Mouse (Mus musculus): ENCODE measurements at regions not wholly inside any gene's neighbourhood (a gene's known extent, or its start where the extent isn't known, plus 50 kb on each side); places are given as distances from the start of the nearest gene placed in this dataset.

GRCm38 (mm10) chr3:115622920-115623319 is 92.0 kb downstream of the S1pr1 start:
- 97% methylated on average over 3 of the region's 3 CpGs for WGBS
- Histone ChIP-seq H3K4me1 (replicated peaks; ENCODE audit: control insufficient read depth, insufficient read depth, low read length) (no peaks in the 10 kb centered on the region), H3K36me3 (ENCODE audit: control insufficient read depth, insufficient read depth, low read length) (no peaks in the 10 kb centered on the region), H3K4me3 (ENCODE audit: control insufficient read depth, insufficient read depth, low read length) (no peak overlapping the region), H3K27ac (ENCODE audit: control insufficient read depth, insufficient read depth, low read length) (no peak overlapping the region), H3K27me3 (ENCODE audit: control insufficient read depth, insufficient read depth, low read length) (no peaks in the 10 kb centered on the region)
- no peak for DNase-seq
- no peak for TF ChIP-seq POLR2A (IDR thresholded peaks at IDR 0.05; ENCODE audit: control insufficient read depth, extremely low read depth, insufficient read depth, low read length, poor library complexity)
- no peak for TF ChIP-seq CTCF (IDR thresholded peaks at IDR 0.05; ENCODE audit: borderline replicate concordance, control insufficient read depth, extremely low read depth, insufficient read depth, low read length, poor library complexity)

DNA sequence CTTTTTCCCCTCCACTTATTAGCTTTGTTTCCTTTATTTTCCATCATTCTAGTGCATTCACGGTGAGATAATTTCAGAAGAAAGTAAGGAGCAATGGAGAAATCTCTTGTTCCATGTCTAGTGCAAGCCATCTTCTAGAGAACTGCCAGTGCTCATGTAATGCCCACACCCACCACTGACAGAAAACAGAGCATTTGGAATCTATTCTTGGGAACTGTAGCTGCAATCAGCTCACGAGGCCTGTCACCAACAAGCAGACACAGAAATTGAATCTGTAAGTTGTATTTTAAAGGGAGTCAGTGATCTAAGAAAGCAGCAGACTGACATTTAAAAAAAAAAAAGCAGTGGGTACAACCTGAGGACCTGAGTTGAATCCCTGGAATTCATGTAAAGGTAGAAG is 92.6 kb downstream of the S1pr1 start:
- Histone ChIP-seq H3K36me3 (ENCODE audit: control insufficient read depth, insufficient read depth, low read length) (no peaks in the 10 kb centered on the region), H3K4me1 (replicated peaks; ENCODE audit: control insufficient read depth, insufficient read depth, low read length) (no peaks in the 10 kb centered on the region), H3K4me3 (ENCODE audit: control insufficient read depth, insufficient read depth, low read length) (no peak overlapping the region), H3K27ac (ENCODE audit: control insufficient read depth, insufficient read depth, low read length) (no peak overlapping the region), H3K27me3 (ENCODE audit: control insufficient read depth, insufficient read depth, low read length) (no peaks in the 10 kb centered on the region)
- 93% methylated on average over 2 of the region's 2 CpGs for WGBS
- no peak for DNase-seq
- TF ChIP-seq CTCF (IDR thresholded peaks at IDR 0.05; ENCODE audit: borderline replicate concordance, control insufficient read depth, extremely low read depth, insufficient read depth, low read length, poor library complexity) (no peak), POLR2A (IDR thresholded peaks at IDR 0.05; ENCODE audit: control insufficient read depth, extremely low read depth, insufficient read depth, low read length, poor library complexity) (no peak)

- TF ChIP-seq CTCF (IDR thresholded peaks at IDR 0.05; ENCODE audit: borderline replicate concordance, control insufficient read depth, extremely low read depth, insufficient read depth, low read length, poor library complexity): no peak
- no peak for TF ChIP-seq POLR2A (IDR thresholded peaks at IDR 0.05; ENCODE audit: control insufficient read depth, extremely low read depth, insufficient read depth, low read length, poor library complexity)
- Histone ChIP-seq H3K36me3 (ENCODE audit: control insufficient read depth, insufficient read depth, low read length) (no peaks in the 10 kb centered on the region), H3K27ac (ENCODE audit: control insufficient read depth, insufficient read depth, low read length) (no peak overlapping the region)
Observed at GRCm38 (mm10) chr3:115619970-115620369, 94.9 kb downstream of the S1pr1 start.

DNA sequence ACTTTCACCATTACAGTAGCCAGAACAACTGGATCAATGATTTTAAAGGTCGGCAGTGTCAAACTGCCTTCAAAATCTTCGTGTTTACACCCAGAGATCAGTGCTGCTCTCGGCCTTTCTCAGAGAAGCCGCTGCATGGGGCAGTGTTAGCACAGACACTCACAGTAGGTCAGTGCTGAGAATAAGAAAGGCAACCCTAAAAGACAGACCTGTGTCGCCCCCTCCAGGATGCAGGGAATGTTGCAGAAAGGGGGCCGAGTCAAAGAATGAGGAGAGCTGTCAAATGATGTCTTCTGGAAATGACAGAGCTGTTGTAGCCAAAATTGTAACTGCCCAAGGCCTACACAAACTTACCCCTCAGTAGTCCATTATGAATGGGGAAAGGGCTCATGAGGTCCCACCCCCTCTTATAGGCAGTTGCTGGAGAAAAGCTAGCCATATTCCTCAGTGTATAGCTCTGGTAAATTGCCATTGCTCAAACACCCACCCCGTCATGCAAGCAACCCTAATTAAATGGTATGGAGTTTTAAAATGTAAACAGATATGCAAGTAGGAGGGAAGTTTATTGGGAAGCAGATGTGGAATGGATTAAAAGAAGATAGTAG is 98.8 kb downstream of the S1pr1 start:
- H3K36me3 ChIP-seq (ENCODE audit: control insufficient read depth, insufficient read depth, low read length): no peaks in the 10 kb centered on the region
- no peak overlapping the region for H3K4me3 ChIP-seq (ENCODE audit: control insufficient read depth, insufficient read depth, low read length)
- DNase-seq: peak; percentile 22
- H3K27me3 ChIP-seq (ENCODE audit: control insufficient read depth, insufficient read depth, low read length): no peaks in the 10 kb centered on the region
- WGBS: 69% methylated on average over 7 of the region's 7 CpGs
- no peaks in the 10 kb centered on the region for H3K4me1 ChIP-seq (replicated peaks; ENCODE audit: control insufficient read depth, insufficient read depth, low read length)
- no peak overlapping the region for H3K27ac ChIP-seq (ENCODE audit: control insufficient read depth, insufficient read depth, low read length)
- TF ChIP-seq CTCF (IDR thresholded peaks at IDR 0.05; ENCODE audit: borderline replicate concordance, control insufficient read depth, extremely low read depth, insufficient read depth, low read length, poor library complexity) (no peak), POLR2A (IDR thresholded peaks at IDR 0.05; ENCODE audit: control insufficient read depth, extremely low read depth, insufficient read depth, low read length, poor library complexity) (no peak)

More at GRCm38 (mm10) chr3:115619970-115620369, 94.9 kb downstream of the S1pr1 start:
- WGBS: 95% methylated on average over 3 of the region's 3 CpGs
- Histone ChIP-seq H3K27me3 (ENCODE audit: control insufficient read depth, insufficient read depth, low read length) (no peaks in the 10 kb centered on the region), H3K4me3 (ENCODE audit: control insufficient read depth, insufficient read depth, low read length) (no peak overlapping the region), H3K4me1 (replicated peaks; ENCODE audit: control insufficient read depth, insufficient read depth, low read length) (no peaks in the 10 kb centered on the region)
- no peak for DNase-seq

GRCm38 (mm10) chr3:115612859-115613258 is 102.0 kb downstream of the S1pr1 start:
- 96% methylated on average over 6 of the region's 6 CpGs for WGBS
- Histone ChIP-seq H3K27me3 (ENCODE audit: control insufficient read depth, insufficient read depth, low read length) (no peaks in the 10 kb centered on the region), H3K4me3 (ENCODE audit: control insufficient read depth, insufficient read depth, low read length) (no peak overlapping the region), H3K36me3 (ENCODE audit: control insufficient read depth, insufficient read depth, low read length) (no peaks in the 10 kb centered on the region), H3K27ac (ENCODE audit: control insufficient read depth, insufficient read depth, low read length) (no peak overlapping the region), H3K4me1 (replicated peaks; ENCODE audit: control insufficient read depth, insufficient read depth, low read length) (no peaks in the 10 kb centered on the region)
- no peak for TF ChIP-seq CTCF (IDR thresholded peaks at IDR 0.05; ENCODE audit: borderline replicate concordance, control insufficient read depth, extremely low read depth, insufficient read depth, low read length, poor library complexity)
- TF ChIP-seq POLR2A (IDR thresholded peaks at IDR 0.05; ENCODE audit: control insufficient read depth, extremely low read depth, insufficient read depth, low read length, poor library complexity): no peak
- DNase-seq: no peak

DNA sequence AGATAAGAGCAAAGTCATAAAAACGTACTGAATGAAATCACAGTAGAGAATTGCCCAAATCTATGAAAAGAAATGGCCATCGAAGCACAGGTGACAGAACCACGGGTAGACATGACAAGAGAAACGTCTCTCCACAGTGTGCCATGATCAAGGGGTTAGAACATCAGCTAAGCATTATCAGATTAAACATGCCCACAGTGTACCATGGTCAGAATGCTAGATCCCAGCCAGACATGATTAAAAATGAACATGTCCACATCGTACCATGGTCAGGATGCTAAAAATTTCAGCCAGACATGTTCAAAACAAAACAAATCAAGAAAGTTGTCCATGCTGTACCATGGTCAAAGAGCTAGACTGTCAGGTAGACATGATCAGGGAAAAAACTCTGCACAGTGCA is 106.8 kb downstream of the S1pr1 start:
- WGBS: 91% methylated on average over 5 of the region's 5 CpGs
- no peak for DNase-seq
- H3K36me3 ChIP-seq (ENCODE audit: control insufficient read depth, insufficient read depth, low read length): no peaks in the 10 kb centered on the region
- no peaks in the 10 kb centered on the region for H3K4me1 ChIP-seq (replicated peaks; ENCODE audit: control insufficient read depth, insufficient read depth, low read length)
- TF ChIP-seq CTCF (IDR thresholded peaks at IDR 0.05; ENCODE audit: borderline replicate concordance, control insufficient read depth, extremely low read depth, insufficient read depth, low read length, poor library complexity) (no peak), POLR2A (IDR thresholded peaks at IDR 0.05; ENCODE audit: control insufficient read depth, extremely low read depth, insufficient read depth, low read length, poor library complexity) (no peak)
- no peak overlapping the region for H3K27ac ChIP-seq (ENCODE audit: control insufficient read depth, insufficient read depth, low read length)
- H3K27me3 ChIP-seq (ENCODE audit: control insufficient read depth, insufficient read depth, low read length): no peaks in the 10 kb centered on the region
- no peak overlapping the region for H3K4me3 ChIP-seq (ENCODE audit: control insufficient read depth, insufficient read depth, low read length)
